Mouse (Mus musculus) naive thymus-derived CD4-positive, alpha-beta T cell, adult 2 months (primary cell): ENCODE data around the gene Slc22a20.

Experiments
- DNase-seq: peaks from one replicate; pipeline ENCODE4 v3.0.0-alpha.2; 2011; ENCODE audit warnings: low read depth

Gene Slc22a20

GRCm38 (mm10) chr19:5989585-5989984, 3.6 kb upstream of the Slc22a20 start:
- no peak for DNase-seq

- DNase-seq, result peak; percentile 46
Measured at GRCm38 (mm10) chr19:5988815-5989452, 3.0 kb upstream of the Slc22a20 start.

GRCm38 (mm10) chr19:5988027-5988814, 2.3 kb upstream of the Slc22a20 start:
- DNase-seq, result no peak

- no peak for DNase-seq
Measured at GRCm38 (mm10) chr19:5980477-5980876, 5.5 kb downstream of the Slc22a20 start.

- DNase-seq, result no peak
Measured at GRCm38 (mm10) chr19:5977717-5978116, 8.2 kb downstream of the Slc22a20 start.

- DNase-seq, result no peak
Measured at GRCm38 (mm10) chr19:5975676-5976075, 10.3 kb downstream of the Slc22a20 start.

GRCm38 (mm10) chr19:5975112-5975511, 10.8 kb downstream of the Slc22a20 start:
- no peak for DNase-seq

- DNase-seq, result no peak
Measured at GRCm38 (mm10) chr19:5967664-5968063, 18.3 kb downstream of the Slc22a20 start.

- DNase-seq, result no peak
Measured at GRCm38 (mm10) chr19:5966786-5967185, 19.2 kb downstream of the Slc22a20 start.

GRCm38 (mm10) chr19:5965910-5966309, 20.0 kb downstream of the Slc22a20 start:
- DNase-seq, result no peak

GRCm38 (mm10) chr19:5965280-5965679, 20.7 kb downstream of the Slc22a20 start:
- peak; percentile 93 for DNase-seq

- no peak for DNase-seq
Measured at GRCm38 (mm10) chr19:5964804-5965203, 21.1 kb downstream of the Slc22a20 start.

- DNase-seq, result peak; percentile 92
Measured at GRCm38 (mm10) chr19:5963883-5964562, 21.9 kb downstream of the Slc22a20 start, which contains the start of gene Pola2. TSS of gene Pola2 (minus strand) at chr19:5964202.

- DNase-seq, result no peak
Measured at GRCm38 (mm10) chr19:5962651-5963050, 23.3 kb downstream of the Slc22a20 start.

GRCm38 (mm10) chr19:5957371-5957770, 28.6 kb downstream of the Slc22a20 start:
- DNase-seq, result no peak

- DNase-seq, result peak; percentile 84
Measured at GRCm38 (mm10) chr19:5956685-5957084, 29.3 kb downstream of the Slc22a20 start.

GRCm38 (mm10) chr19:5955704-5956670, 30.0 kb downstream of the Slc22a20 start:
- DNase-seq, result no peak

- DNase-seq, result no peak
Measured at GRCm38 (mm10) chr19:5954936-5955335, 31.0 kb downstream of the Slc22a20 start.

- no peak for DNase-seq
Measured at GRCm38 (mm10) chr19:5954031-5954710, 31.8 kb downstream of the Slc22a20 start.

- no peak for DNase-seq
Measured at GRCm38 (mm10) chr19:5953201-5953770, 32.7 kb downstream of the Slc22a20 start.
